Mouse (Mus musculus): ENCODE measurements at regions not wholly inside any gene's neighbourhood (a gene's known extent, or its start where the extent isn't known, plus 50 kb on each side); places are given as distances from the start of the nearest gene placed in this dataset.

- dilution Hi-C loops (cut with MboI; ENCODE audit: extremely low pct_ligation_motif_present, extremely low pct_unique_long_range_greater_than_20kb, low sequenced_read_pairs), result no loop called here
- Histone ChIP-seq H3K36me3 (replicated peaks in 1 of 2; ENCODE audit: control insufficient read depth in 1 of 2, insufficient read depth in 1 of 2, low read length in 1 of 2) (no peaks in the 10 kb centered on the region), H3K4me3 (replicated peaks in 1 of 3; ENCODE audit: low read depth in 2 of 3, low read length in 2 of 3, poor library complexity in 1 of 3) (no peak overlapping the region), H3K9me3 (replicated peaks; ENCODE audit: low read length) (no peaks in the 10 kb centered on the region), H3K27me3 (replicated peaks) (no peaks in the 10 kb centered on the region), H3K4me2 (ENCODE audit: insufficient read depth, low read depth, poor library complexity, severe bottlenecking) (no peak overlapping the region), H3K4me1 (ENCODE audit: control insufficient read depth in 1 of 2, insufficient read depth in 2 of 2) (no peaks in the 10 kb centered on the region), H3K9ac (ENCODE audit: insufficient read depth, low read depth) (no peak overlapping the region), H3K79me2 (replicated peaks; ENCODE audit: control insufficient read depth, extremely low read depth, insufficient read depth, poor library complexity, severe bottlenecking) (no peaks in the 10 kb centered on the region), H3K27ac (ENCODE audit: insufficient read depth, low read depth) (no peak overlapping the region)
- no peak for DNase-seq (ENCODE audit: extremely low read depth)
- no peak for TF ChIP-seq NELFE (IDR thresholded peaks at IDR 0.05; ENCODE audit: low read depth, low read length)
- TF ChIP-seq IRF4 (IDR thresholded peaks at IDR 0.05; ENCODE audit: low read depth, low read length), result no peak
- TF ChIP-seq MAZ (IDR thresholded peaks at IDR 0.05; ENCODE audit: low read depth, low read length), result no peak
- TF ChIP-seq PAX5 (IDR thresholded peaks at IDR 0.05; ENCODE audit: low read length), result no peak
- TF ChIP-seq E2F4 (IDR thresholded peaks at IDR 0.05; ENCODE audit: insufficient replicate concordance, low read depth, low read length), result no peak
- in situ Hi-C loops (cut with MboI; ENCODE audit: low pct_ligation_motif_present, low pct_unique_long_range_greater_than_20kb, low sequenced_read_pairs), result no loop called here
Observed at GRCm38 (mm10) chr15:56832666-56833065, 644.8 kb downstream of the Slc22a22 start.

- TF ChIP-seq MXI1 (IDR thresholded peaks at IDR 0.05; ENCODE audit: low read depth, low read length) (no peak), MYC (IDR thresholded peaks at IDR 0.05; ENCODE audit: low read depth, low read length) (no peak), RCOR1 (conservative IDR thresholded peaks at IDR 0.05; ENCODE audit: low read depth, low read length) (no peak), USF1 (IDR thresholded peaks at IDR 0.05; ENCODE audit: low read depth, low read length) (no peak), ZMIZ1 (IDR thresholded peaks at IDR 0.05; ENCODE audit: low read depth, low read length) (no peak), HCFC1 (IDR thresholded peaks at IDR 0.05; ENCODE audit: low read depth, low read length) (no peak), GABPA (IDR thresholded peaks at IDR 0.05; ENCODE audit: insufficient replicate concordance, low read depth, low read length) (no peak), ZKSCAN1 (IDR thresholded peaks at IDR 0.05; ENCODE audit: borderline replicate concordance, low read depth, low read length) (no peak), MEF2A (IDR thresholded peaks at IDR 0.05; ENCODE audit: borderline replicate concordance, low read depth, low read length) (no peak), UBTF (IDR thresholded peaks at IDR 0.05; ENCODE audit: low read depth, low read length) (no peak), RAD21 (IDR thresholded peaks at IDR 0.05; ENCODE audit: low read depth, low read length) (no peak), CHD1 (IDR thresholded peaks at IDR 0.05; ENCODE audit: low read depth, low read length) (no peak), MAFK (IDR thresholded peaks at IDR 0.05; ENCODE audit: insufficient replicate concordance, low read length) (no peak), TBP (conservative IDR thresholded peaks at IDR 0.05; ENCODE audit: low read depth, low read length) (no peak), SMC3 (IDR thresholded peaks at IDR 0.05; ENCODE audit: low read depth, low read length) (no peak), IRF4 (IDR thresholded peaks at IDR 0.05; ENCODE audit: low read depth, low read length) (no peak), POLR2AphosphoS2 (IDR thresholded peaks at IDR 0.05; ENCODE audit: low read depth, low read length) (no peak), TCF12 (IDR thresholded peaks at IDR 0.05; ENCODE audit: low read depth, low read length) (no peak)
- Histone ChIP-seq H3K27me3 (replicated peaks) (no peaks in the 10 kb centered on the region), H3K4me3 (replicated peaks in 1 of 3; ENCODE audit: low read depth in 2 of 3, low read length in 2 of 3, poor library complexity in 1 of 3) (no peak overlapping the region), H3K4me1 (ENCODE audit: control insufficient read depth in 1 of 2, insufficient read depth in 2 of 2) (no peaks in the 10 kb centered on the region), H3K79me2 (replicated peaks; ENCODE audit: control insufficient read depth, extremely low read depth, insufficient read depth, poor library complexity, severe bottlenecking) (no peaks in the 10 kb centered on the region), H3K27ac (ENCODE audit: insufficient read depth, low read depth) (no peak overlapping the region), H3K9ac (ENCODE audit: insufficient read depth, low read depth) (no peak overlapping the region), H3K36me3 (replicated peaks in 1 of 2; ENCODE audit: control insufficient read depth in 1 of 2, insufficient read depth in 1 of 2, low read length in 1 of 2) (no peaks in the 10 kb centered on the region), H3K9me3 (replicated peaks; ENCODE audit: low read length) (no peaks in the 10 kb centered on the region), H3K4me2 (ENCODE audit: insufficient read depth, low read depth, poor library complexity, severe bottlenecking) (no peak overlapping the region)
- dilution Hi-C loops (cut with MboI; ENCODE audit: extremely low pct_ligation_motif_present, extremely low pct_unique_long_range_greater_than_20kb, low sequenced_read_pairs) (no loop called here), in situ Hi-C loops (cut with MboI; ENCODE audit: low pct_ligation_motif_present, low pct_unique_long_range_greater_than_20kb, low sequenced_read_pairs) (no loop called here)
- DNase-seq (ENCODE audit: extremely low read depth), result no peak
Observed at GRCm38 (mm10) chr15:56820977-56821579, 656.3 kb downstream of the Slc22a22 start.
